Mouse (Mus musculus): ENCODE measurements around the gene Spcs3.

GRCm38 (mm10) chr8:54520516-54520915, 9.3 kb downstream of the Spcs3 start:
- TF ChIP-seq CTCF (conservative IDR thresholded peaks at IDR 0.05; ENCODE audit: low read length) (no peak), POU5F1 (IDR thresholded peaks at IDR 0.05; ENCODE audit: borderline replicate concordance, low read length) (no peak), NANOG (IDR thresholded peaks at IDR 0.05; ENCODE audit: borderline replicate concordance, low read length) (no peak)
